Mouse (Mus musculus): Measurements from ENCODE around the gene Gipc2.
"Not testable (repeated sequence)": the region's sequence is repeated elsewhere in the genome, so short reads cannot be mapped to it uniquely, and the experiment has no call there.

Gene Gipc2

GRCm38 (mm10) chr3:152156816-152157496, 9.1 kb downstream of the Gipc2 start:
- in situ Hi-C loops (cut with MboI, MseI) = no loop called here

- in situ Hi-C loops (cut with MboI, MseI) = no loop called here
Measured at GRCm38 (mm10) chr3:152155296-152155948, 10.6 kb downstream of the Gipc2 start.

- in situ Hi-C loops (cut with MboI, MseI) = no loop called here
Measured at GRCm38 (mm10) chr3:152154095-152154494, 11.9 kb downstream of the Gipc2 start.

- in situ Hi-C loops (cut with MboI, MseI) = no loop called here
Measured at GRCm38 (mm10) chr3:152153152-152153551, 12.9 kb downstream of the Gipc2 start.

DNA sequence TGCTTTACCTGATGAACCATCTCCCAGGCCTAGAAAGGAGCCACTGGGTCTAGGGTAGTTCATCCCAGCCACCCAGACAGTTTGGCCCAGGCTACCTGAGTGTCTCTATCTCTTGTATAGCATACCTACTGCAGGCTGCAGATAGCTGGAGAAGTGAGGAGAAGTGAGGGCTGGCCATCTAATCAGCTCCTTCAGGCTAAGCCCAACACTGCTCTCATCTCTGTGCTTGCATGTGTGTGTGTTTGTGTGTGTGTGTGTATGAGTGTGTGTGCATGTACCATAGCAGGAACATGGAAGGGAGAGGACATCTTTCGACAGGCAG, 13.6 kb downstream of the Gipc2 start:
- in situ Hi-C loops (cut with MboI, MseI) = no loop called here

- in situ Hi-C loops (cut with MboI, MseI) = no loop called here
Measured at GRCm38 (mm10) chr3:152151725-152152482, 14.1 kb downstream of the Gipc2 start.

GRCm38 (mm10) chr3:152149863-152150262, 16.2 kb downstream of the Gipc2 start:
- in situ Hi-C loops (cut with MboI, MseI) = no loop called here

DNA sequence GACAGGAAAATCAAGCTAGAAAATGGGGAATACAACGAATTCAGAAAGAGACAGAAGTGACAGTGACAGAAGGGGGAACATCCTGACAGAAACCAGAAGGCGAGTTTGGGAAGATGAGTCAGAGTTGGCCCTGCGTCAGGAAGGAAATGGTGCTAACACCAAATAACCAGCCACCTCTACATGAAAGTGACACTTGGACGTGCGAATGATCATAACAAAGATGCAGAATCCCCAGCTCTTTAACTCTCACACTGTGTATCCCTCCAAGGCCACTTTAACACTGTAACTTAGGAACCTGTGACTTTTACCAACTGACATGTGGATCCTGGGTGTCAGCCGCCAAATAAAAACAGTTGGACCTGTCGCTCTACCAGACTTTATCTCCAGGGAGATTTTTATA, 16.6 kb downstream of the Gipc2 start:
- in situ Hi-C loops (cut with MboI, MseI) = no loop called here

DNA sequence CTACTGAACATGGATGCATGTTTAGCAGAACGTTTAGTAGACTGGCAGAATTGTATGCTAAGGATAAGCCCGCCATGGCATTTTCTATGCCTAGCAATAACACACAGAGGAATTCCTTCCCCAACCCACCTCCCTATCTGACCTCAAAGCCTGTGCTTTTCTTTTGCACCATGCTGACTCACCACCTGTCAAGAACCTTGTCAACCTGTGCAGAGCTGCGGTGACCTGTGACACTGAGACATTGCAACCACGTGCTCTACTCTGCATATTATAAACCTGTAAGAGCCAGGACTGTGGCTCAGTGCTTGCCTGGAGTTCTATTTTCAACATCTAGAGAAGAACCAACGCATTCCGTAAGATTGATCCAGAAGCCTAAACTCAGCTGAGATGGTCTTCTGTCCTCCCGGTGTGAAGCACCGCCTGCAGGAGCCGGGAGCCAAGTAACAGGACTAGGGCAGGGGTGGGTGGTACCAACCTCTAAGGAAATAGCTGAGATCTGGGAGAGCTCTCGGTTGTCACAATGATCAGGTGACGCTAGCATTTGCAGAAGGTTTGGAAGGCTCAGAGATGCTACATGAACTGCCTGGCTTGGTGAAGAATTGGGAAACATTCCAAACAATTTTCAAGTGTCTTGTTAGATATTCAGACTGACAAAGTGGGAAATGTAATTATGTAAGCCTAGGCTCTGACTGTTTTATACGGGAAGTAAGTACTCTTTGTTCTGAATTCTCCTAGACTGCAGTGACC, 18.8 kb downstream of the Gipc2 start:
- in situ Hi-C loops (cut with MboI, MseI) = no loop called here

- in situ Hi-C loops (cut with MboI, MseI) = no loop called here
Measured at GRCm38 (mm10) chr3:152145186-152145585, 20.8 kb downstream of the Gipc2 start.

DNA sequence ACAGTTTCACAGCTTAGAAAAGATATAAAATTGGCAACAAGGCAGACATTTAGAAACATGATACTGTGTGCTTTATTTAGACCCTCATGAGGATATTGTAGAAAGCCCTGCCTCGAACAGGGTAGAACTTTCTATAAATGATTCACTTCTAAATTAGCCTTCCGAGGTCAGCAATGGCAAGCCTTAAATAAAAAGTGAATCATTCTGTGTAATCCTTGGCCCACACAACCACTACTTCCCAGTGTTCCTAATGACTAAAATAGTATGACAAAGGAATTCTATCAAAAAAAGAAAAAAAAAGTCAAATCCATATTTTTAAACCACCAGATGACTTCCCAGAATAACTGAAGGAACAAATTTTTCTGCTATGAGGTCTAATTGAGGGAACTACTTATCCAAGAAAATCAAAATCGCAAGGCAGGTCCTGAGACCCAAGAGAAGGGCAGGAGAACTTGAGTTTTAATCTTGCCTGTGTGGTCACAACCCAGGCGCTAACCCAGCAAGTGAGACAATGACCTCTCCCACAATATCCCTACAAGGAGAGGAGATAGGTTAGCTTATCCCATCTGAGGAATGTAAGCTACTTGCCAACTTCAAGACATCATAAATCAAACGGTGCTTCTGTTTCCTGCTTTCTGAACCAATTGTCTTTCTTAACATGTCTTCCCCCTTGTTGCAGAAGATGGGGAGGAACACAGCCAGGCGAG, 22.9 kb downstream of the Gipc2 start:
- in situ Hi-C loops (cut with MboI, MseI) = no loop called here

DNA sequence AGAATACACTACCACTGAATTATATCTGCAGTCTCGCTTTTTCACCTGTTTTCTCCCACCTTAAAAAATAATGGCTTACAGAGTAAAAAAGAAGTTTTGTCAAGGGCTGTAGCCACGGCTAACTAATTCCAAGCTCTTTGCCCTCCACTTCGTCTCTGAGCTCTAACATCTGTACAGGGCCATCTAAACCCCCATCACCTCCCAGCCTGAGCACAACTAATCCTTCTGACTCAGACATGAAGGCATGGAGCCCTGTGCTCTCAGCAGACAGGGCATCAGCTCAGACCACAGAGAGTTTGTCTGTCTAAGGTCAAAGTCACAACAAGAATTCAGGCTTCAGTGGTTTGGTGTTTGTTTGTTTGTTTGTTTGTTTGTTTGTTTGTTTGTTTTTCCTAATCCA, 23.9 kb downstream of the Gipc2 start:
- in situ Hi-C loops (cut with MboI, MseI) = no loop called here

GRCm38 (mm10) chr3:152139308-152139707, 26.7 kb downstream of the Gipc2 start:
- in situ Hi-C loops (cut with MboI, MseI) = not testable (repeated sequence)

GRCm38 (mm10) chr3:152136106-152136505, 29.9 kb downstream of the Gipc2 start:
- in situ Hi-C loops (cut with MboI, MseI) = not testable (repeated sequence)

DNA sequence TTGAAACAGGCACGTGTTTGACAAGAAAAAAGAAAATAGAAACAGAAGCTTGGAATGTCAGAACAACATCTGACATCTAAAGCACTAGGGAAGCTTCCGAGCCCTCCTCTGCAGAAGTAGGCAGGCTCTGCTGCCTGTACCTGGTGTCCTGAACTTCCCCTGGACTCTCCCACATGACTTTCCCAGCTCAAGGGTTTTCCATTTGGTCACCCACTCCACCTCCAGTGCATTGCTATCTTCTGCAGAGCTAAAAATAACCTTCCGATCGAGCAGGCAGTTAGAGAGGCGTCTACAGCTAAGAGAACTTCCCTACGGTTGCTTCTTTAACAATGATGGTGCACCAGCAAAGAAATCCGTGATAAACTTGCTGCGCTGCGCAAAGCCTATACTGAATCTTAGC, 32.4 kb downstream of the Gipc2 start:
- in situ Hi-C loops (cut with MboI, MseI) = no loop called here

- in situ Hi-C loops (cut with MboI, MseI) = no loop called here
Measured at GRCm38 (mm10) chr3:152130963-152131362, 35.1 kb downstream of the Gipc2 start.

GRCm38 (mm10) chr3:152129426-152129825, 36.6 kb downstream of the Gipc2 start:
- in situ Hi-C loops (cut with MboI, MseI) = not testable (repeated sequence)

DNA sequence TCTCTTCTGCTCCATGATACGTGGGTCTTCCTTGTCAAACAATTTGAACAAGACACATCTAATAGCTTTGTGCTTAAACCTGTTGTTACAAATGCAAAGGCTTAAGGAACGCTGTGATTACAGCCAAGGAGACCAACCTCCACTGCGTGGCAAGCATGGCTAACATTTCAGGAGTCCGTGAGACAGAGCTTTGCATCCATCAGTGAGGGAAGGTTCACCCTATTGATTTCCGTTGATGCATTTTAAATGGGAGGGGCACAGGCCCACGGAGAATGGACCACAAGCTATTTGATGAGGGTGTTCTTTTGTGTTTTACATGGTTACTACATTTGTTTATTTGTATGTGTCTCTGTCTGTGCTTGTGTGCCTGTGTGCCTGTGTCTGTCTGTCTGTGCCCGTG, 37.4 kb downstream of the Gipc2 start:
- in situ Hi-C loops (cut with MboI, MseI) = no loop called here

- in situ Hi-C loops (cut with MboI, MseI) = no loop called here
Measured at GRCm38 (mm10) chr3:152127144-152127543, 38.9 kb downstream of the Gipc2 start.

DNA sequence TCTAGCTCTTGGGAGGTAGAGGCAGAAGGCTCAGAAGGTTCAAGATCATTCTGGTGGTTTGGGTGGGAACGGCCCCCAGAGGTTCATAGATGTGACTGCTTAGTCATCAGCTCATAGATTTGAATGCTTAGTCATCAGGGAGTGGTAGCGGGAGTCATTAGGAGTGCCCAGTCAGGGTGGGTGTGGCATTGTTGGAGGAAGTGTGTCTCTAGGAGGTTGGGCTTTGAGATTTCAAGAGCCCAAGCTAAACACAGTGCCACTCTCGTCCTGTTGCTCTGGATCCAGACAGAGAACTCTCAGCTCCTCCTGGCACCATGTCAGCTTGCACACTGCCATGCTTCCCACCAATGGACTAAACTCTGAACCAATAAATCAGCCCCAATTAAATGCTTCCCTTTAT, 43.3 kb downstream of the Gipc2 start:
- in situ Hi-C loops (cut with MboI, MseI) = no loop called here

- in situ Hi-C loops (cut with MboI, MseI) = no loop called here
Measured at GRCm38 (mm10) chr3:152122101-152122500, 43.9 kb downstream of the Gipc2 start.
